Mouse (Mus musculus) heart, adult 2 months (tissue): ENCODE data around the gene Zfp644.

Experiments
- CTCF ChIP-seq: fragments of 200-600 bp; IDR thresholded peaks from 2 replicates; pipeline ENCODE4 v1.8.1; 2022; ENCODE audit warnings: antibody characterized with exemption, mild to moderate bottlenecking, moderate library complexity
- POLR2A ChIP-seq: fragments of 200-500 bp; IDR thresholded peaks from 2 replicates; pipeline ENCODE4 v1.6.1; 2011; ENCODE audit warnings: mild to moderate bottlenecking, low read depth, low read length, control low read depth; ENCODE audit not compliant: insufficient read depth

GRCm38 (mm10) chr5:106640235-106640809 is 56.8 kb downstream of the Zfp644 start:
- no peak for TF ChIP-seq CTCF
- TF ChIP-seq POLR2A = no peak
